Mouse (Mus musculus) left cerebral cortex, adult 18-20 months (tissue): ENCODE measurements at regions not wholly inside any gene's neighbourhood (a gene's known extent, or its start where the extent isn't known, plus 50 kb on each side); places are given as distances from the start of the nearest gene placed in this dataset.

Experiments
- DNase-seq, 2 experiments: peaks; one replicate each; pipeline ENCODE4 v3.0.0; 2021 to 2022; ENCODE audit warnings: low spot score in 2 of 2, mixed read lengths in 1 of 2

DNA sequence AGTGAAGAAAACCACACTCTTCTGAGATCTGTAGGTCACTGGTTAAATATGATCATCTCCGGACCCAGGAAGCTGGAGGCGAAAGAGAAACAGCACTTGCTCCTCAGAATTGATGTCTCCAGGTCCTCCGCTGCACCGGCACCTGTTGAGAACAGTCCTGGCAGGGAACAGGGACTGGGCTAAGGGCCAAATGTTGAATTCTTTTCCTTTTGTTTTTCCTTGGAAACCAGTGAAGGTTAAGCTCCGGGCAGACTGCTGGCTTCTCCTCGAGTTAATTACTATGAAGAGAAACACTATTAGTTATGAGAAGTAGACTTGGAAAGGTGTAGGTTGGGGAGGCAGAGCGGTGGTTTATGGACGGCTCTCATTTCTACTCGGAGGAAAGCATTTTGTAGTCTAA lies 242.7 kb downstream of the Rngtt start:
- DNase-seq = no peak

DNA sequence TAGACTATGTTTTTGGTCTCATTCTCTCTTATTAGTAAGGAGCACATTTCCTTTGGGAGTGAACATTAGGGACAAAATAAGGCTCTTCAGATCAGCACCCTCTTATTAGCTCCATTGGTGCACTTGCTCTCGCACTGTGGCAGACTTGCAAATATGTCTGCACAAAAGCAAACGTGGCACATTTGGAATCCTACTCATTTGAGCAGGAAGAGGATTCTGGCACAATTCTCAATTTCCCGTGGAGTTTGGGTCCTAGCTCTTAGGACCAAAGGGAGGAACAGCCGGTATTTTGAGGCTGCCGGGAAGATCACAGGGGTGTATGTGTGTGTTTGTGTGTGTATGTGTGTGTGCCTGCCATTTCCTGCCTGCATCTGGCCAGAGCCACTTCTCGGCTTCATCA lies 244.5 kb downstream of the Rngtt start:
- DNase-seq = no peak

DNA sequence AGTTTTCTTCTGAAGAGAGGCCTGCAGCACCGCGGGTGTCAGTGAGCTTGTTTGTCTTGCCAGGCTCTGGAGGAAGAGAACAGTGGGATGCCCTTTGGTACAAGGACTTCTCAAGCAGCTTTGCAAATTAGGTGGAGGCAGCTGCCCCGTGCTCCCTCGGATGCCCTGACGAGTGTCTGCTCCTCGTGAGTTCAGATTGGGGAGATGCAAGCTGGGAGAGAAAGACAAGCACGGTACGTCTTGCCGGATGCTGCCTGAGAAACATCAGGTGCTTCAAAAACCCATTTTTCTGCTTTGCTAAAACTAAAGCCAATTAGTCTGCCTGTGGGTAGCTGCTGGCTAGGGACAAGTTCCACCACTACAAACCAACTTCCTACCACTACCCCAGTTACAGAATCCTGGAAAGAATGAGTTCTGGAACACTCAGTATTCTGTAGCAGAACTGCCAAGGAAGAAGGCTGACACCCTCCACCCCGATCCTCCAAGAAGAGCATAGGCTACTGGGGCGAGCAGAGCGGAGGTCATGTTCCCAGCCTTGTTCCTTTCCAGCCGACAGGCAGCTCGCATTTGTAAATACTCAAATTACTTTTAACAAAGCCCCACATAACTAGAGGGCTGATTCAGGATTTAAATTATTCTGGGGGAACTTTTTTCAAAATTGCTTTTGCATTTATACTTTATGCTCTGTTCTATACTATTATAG lies 245.3 kb downstream of the Rngtt start:
- no peak for DNase-seq

DNA sequence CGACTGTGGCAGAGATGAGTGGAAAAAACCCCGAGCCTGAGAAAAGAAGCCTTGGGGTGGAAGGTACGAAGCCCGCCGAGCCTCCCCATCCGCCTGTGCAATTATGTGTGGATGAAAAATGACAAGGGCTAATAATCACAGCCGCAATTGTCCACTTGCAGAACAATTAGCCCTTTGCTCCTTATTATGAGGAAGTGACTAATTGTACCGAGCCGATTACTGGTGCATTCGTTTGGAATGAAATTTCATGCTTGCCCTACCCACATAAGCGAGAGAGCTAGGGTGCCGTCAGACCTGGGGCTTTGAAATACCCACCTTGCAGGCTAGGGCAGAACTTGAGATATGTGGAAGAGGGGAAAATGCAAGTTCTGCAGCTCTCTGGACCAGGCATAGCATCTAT lies 245.9 kb downstream of the Rngtt start:
- DNase-seq = no peak

DNA sequence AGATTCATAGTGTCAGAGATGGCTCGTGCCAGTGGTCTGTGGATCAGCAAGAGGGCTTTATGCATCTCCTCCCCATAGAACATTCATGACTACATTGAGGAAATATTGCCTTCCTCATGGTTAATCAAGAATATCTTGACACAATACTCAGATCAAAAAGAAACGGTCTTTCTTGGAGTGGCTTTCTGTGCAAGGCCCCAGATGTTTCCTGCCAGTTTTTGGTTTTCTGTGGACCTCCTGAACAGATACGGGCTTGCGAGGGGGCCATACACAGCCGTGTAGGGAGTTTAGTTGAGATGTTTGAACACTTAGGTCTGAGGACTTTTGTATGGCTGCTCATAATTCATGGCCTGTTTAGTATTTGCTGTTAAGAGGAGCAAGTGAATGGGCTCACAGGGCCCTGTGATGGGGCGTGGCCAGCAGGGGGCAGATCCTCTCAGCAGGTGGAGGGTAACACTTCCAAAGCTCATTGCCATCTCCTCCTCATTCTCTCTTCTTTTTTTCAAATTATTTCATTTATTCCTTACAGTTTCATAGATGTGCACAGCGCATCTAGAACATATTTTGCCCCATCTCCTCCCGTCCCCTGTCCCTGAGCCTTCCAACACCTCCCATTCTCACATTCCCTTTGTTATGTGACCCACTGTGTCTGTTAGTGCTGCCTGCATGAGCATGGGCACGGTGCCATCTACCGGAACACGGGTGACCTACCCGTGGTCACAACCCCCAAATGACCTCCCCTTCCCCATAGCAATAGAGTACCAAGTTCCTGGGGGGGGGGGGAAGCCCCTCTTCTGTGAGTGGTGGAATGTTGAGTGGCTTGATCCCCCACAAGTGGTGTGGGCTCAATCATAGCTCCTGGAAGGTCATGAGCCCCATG lies 246.8 kb downstream of the Rngtt start:
- no peak for DNase-seq

DNA sequence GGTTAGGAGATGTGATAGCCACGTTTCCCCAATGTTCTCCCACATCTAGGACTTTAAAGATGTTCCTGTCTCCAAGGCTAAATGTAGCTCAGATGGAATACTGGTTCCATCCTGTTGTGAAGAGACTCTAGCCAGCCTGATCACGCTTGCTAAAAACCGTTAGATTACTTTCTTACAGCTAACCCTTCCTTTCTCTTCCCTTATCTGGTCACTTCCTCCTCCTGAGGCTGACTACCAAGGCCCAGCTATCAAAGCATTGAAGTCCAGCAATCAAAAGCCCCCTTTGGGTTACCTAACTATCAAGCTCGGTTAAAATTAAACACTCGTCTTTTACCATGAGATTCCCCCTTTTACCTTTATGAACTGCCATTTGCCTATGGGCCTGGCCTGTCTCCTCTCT lies 260.2 kb downstream of the Rngtt start:
- no peak for DNase-seq

DNA sequence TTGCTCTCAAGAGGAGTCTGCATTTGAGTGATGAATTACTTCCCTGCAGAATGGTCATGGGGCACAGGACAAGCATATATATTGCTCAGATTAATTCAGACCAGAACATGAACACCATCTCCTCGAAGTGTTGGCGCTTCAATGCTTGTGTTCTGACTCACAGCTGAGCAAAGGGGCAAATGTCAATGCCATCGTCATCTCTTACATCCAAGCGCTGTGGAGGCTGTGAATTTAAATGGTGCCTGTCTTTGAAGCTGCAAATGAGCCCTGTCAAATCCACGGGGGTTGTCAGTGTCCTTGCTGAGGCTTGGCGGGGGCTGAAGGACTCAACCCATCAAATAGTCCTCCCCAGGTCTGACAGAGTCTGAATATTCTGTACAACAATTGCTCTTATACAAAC lies 261.2 kb downstream of the Rngtt start:
- no peak for DNase-seq

DNA sequence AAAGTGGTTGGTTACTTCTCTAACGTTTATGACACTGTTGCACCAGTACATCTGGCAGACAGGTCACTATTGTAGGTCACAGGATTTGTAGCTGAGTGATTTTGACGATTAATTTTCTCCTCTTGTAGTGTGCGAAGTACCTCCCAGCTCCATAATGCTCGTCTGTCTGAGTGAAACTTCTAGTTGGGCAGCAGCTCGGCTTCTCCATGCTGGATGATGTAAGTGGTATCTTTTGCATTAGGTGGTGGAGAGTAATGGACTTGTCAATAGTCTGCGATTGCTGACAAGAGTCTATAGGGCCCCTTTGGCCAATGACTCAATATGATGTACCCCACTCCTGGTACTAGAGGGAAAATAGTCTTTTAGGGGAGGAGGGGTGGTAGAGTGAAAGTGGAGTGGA lies 267.5 kb downstream of the Rngtt start:
- no peak for DNase-seq

DNA sequence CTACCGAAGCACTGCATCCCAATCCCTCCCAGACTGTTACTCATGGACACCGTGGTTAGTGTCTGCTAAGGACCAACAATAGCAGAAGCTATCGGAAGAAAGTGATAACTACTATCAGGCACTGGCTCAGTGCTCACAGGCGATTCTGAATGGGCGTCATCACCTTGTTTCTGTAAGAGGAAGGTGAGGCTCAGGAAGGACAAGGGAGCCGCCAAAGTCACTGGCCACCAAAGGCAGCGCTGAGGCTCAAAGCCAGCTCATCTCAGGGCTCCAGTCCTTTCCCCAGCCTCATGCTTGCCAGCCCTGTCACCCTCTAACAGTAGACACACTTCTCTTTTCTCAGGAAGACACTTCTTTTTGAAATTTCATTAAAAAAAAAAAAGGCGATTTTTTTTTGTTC lies 270.4 kb downstream of the Rngtt start:
- DNase-seq = no peak

DNA sequence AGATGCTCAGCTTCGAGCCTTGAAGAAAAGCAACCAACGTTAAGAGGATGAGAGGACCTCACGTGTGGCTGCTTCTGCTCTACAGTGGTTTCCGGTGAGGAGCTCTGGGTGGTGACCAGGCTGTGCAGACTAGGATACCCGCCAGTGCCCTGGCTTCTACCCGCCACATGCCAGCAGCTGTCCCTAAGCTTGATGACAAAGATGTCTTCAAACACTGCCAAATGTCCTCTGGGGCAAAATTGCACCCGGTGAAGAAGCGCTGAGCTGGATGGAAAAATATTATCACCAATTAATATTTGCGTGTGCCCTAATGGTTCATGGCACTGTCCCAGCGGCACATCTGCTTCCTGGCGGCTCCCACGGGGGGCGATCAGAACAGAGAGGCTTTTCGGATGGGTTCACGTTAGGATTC lies 271.1 kb downstream of the Rngtt start:
- no peak for DNase-seq

DNA sequence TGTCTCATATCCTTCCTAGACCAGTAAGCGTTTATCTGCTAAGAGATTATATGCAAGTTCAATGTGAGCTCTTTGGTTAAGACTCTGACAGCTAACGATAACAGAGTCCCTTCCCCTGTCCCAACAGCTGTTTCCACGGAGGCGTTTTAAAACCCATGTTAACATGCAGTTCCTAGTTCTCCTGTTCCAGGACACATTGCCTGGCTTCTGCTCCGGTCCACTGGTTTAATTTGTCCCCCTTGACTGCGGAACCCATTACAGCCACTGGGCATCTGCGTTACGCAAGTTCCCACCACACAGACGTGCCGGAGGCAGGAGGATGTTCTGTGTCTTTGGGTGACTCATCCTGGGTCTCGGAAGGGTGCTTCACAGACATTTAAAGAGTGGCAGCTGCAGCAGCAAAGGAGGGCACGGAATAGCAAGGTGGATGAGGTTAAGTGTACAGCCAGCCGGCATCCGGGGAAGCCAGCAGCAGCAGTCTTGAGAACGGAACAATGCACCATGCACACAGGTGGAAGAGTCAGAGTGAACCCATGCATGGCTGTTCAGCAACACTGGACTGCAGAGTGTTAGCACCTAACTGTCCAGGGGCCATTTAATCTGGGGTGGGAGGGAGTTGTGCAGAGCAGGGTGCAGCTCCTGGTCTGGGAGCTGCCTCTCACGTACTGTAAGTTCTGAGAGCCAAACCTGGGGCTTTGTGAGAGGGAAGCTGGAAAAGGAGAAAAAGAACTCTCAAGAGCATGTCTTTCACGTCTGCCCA lies 271.8 kb downstream of the Rngtt start:
- no peak for DNase-seq

DNA sequence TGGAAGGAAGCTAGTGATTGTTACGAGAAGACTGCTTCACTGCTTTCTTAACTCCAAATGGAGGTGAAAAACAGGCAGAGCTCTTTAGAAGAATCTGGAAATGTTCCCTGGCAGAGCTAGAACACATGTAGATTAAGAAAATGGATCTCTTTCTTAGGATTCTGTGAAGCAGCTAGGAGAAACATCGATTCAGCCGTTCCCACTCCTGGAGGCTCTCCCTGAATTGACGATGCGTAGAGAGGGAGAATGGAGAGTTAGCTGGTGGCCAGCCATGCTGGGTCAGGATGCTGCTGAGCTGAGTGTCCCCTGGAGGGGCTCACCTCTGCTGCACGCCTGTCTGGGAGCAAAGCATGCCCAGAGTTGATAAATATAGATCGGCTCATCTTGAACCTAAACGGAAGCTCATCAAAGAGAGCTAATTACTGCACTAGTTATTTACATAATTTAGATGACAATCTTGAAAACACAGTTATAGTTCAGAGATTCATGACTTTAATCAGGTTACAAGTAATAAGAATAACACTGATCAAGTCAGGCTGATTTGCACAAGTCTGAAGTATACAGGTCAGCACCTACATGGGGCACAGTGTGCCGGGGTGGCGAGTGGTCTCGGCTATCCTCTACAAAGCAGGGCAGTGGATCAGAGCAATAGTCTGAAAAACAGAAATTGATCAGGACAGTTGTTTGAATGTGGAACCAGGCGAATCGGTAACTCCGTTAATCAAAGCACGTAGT lies 273.0 kb downstream of the Rngtt start:
- no peak for DNase-seq

DNA sequence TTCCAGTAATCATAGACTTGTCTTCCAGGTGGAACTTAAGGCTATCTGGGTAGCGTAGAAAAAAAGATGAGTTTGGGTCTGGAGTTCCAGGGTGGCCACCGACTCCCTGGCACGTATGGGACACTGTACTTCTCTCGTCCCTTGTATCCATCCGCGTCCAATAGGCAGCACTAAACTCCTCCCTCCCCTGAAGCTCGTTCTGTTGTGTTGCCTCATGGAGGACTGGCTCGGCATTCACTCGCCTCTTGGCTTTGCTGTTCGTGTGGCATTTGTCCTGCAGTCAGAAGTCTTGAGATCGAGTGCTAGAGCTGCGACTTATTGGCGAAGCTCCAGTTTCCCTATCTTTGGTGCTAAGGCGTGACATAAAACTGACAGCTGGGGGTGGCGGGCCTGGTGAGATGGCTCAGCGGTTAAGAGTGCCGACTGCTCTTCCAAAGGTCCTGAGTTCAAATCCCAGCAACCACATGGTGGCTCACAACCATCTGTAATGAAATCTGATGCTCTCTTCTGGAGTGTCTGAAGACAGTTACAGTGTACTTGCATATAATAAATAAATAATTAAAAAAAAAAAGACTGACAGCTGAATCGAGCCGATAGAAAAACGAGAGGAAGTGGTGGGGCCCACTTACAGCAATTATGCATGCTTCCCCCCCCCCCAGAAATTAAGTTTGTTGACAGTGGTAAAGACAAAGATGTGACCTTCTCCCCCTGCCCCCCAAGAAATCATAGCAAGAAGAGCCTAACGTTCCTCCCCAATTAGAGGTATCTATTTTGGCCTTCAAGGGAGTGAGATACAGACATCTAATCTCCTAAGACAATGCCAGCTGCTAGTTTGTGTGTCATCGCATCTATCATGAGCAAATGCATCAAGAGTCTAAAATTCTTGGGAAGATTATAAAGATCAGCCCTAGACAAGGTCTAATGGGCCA lies 274.1 kb downstream of the Rngtt start:
- DNase-seq = no peak

DNA sequence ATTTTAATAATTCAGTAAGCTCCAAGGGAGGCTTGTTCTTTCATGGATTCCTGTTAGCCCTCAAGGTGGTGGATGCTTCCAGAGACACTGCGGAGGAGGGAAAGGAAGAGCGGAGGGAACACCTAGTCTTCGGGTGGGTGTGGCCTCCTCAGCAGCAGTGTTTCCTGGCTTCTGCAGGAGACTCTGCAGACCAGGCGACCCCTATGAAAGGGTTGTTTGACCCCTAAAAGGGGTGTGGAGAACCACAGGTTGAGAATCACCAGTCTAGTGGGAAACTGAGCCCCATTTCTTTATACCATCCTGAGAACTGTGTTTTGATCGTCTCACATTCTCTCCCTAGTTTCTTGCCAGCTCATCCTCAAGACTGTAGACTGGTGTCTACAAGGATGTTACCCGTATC lies 275.7 kb downstream of the Rngtt start:
- DNase-seq = no peak

DNA sequence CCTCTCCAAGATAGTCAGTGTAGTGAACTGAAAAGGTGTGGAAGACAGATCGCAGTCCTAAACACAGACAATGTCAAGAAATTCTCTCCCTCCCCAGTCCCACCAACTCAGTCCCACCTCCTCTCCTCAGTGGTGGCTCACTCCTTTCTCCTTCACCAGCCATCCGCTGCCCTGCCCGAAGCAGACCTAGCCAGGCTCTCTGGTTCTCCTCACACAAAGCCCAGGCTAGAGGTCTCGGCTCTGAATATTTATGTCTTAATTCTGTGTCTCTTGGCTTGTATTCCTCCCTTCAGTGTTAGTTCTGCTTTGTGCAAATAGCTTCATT lies 276.1 kb downstream of the Rngtt start:
- DNase-seq = no peak

DNA sequence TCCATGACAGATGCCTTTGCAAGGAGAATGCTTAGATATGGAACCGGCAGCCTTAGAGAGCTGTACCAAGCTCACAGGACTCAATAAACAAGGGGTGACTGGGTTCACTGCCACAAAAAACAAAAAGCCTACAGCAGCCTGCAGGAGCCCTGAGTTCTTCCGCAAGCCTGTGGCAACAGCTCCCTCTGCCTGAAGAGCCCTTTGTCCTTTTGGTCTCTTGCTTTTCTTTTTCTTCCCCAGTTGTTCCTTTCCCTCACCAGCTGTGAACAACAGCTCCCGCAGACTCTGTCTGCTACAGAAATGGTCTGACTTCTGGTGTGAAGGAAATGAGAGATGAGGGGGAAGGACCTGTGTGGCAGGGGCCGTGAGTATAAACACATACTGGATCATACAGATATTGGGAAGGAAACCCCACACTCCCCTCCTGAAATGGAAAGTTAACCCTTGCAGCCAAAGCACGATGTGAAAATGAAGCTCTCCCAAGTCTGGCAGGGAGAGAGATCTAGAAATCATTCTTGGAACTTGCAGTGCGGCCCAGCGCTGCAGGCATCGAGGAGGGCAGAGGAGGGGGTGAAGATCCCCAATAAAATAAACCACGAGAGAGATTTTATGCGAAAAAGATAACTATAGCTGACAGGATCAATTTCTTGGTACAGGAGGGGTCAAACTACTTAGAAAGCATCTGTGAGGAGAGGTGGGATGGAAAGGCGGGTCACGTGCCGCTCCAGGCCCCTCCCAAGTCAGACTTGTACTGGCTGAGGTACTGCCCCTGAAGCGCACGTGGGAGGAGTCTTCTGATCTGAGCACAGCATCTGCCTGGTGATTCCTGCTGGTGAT lies 276.7 kb downstream of the Rngtt start:
- DNase-seq = no peak

DNA sequence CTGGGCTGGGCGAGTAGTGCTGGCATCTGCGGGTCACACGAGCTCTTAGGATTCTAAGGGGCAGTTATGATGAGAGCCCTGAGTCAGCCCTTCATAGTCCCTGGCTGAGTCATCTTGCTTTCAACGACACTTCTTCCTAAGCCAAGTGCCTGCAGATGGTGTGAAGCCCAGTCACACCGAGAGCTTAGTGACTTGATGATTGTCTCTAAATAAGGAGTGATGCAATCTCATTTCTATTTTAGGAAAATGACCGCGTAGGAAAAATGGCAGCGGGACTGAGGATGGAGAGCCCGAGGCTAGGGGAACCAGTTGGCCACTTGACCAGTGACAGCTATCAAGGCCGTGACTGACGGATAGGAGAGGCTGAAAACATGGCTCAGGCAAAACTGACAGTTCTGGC lies 277.6 kb downstream of the Rngtt start:
- peak; percentile 32 to 37 for DNase-seq

DNA sequence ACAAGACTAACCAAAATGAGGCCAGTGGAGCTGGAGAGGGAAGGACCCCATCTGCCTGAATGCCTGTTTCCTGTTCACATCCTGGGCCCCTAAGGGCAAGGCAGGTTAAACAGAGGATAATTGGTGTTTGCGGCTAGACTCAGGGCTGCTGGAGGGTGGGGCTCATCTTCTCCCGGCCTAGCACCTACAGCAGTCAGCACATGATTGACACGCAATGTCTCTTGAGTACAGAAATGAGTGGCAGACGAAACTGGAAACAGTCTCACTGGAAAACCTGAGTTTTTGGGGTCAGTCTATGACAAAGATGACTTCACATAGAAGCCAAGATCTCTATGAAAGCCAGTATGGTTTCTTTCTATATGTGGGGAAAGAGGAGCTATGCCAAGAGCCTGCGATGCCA lies 278.0 kb downstream of the Rngtt start:
- no peak for DNase-seq

DNA sequence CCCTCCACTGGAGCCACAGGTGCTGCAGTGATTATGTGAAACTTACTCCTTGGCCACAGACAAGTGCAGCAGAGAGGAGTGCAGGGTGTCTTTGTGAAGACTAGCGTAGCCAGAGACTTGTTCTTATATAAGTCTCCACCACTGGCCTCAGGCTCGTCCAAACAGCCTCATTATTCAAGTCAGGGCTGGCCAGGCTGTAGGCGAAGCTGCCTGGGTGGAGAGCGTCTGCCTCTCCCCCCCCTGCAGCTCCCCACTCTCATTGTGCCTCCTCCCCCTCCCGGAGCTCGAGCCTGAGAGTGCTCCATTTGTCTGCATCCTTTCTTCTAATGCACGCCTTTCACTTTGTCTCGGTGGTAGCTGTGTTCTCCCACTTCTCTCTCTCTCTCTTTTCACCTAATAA lies 279.1 kb downstream of the Rngtt start:
- no peak for DNase-seq
